Mouse (Mus musculus): Measurements from ENCODE around the gene Dbh. TPM values are rescaled to one million over a fixed set of nuclear protein-coding genes. Genes with fewer than 3 reads are reported as not detected.

Dbh gene
- total and polyA plus RNA-seq, 2 experiments from 2014 or later: 11.2 to 16.5 TPM

DNA sequence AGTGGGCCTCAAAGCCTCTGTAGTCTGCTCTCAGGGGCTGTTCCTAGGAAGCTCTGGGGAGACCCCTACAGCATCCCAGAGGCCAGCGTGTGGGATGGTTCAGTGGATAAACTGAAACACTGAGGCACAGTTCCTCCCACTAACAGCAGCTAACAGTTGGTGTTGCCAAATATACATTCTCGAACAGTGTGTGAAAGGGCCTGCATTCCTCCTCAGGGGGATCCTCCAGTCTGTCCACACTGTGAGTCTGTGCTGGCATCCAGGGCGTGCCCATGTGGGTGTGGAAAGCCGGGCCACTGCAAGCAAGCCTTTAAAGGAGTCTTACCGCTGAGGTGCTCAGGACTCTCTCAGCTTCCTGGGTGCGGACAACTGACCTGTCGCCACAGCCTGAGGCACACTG, 61.5 kb downstream of the Dbh start:
- H3K36me3 ChIP-seq (ENCODE audit: insufficient read depth, low read length): no peaks in the 10 kb centered on the region
- TF ChIP-seq CTCF (IDR thresholded peaks at IDR 0.05; ENCODE audit: low read depth): no peak
- 61% methylated on average over 7 of the region's 7 CpGs for WGBS

DNA sequence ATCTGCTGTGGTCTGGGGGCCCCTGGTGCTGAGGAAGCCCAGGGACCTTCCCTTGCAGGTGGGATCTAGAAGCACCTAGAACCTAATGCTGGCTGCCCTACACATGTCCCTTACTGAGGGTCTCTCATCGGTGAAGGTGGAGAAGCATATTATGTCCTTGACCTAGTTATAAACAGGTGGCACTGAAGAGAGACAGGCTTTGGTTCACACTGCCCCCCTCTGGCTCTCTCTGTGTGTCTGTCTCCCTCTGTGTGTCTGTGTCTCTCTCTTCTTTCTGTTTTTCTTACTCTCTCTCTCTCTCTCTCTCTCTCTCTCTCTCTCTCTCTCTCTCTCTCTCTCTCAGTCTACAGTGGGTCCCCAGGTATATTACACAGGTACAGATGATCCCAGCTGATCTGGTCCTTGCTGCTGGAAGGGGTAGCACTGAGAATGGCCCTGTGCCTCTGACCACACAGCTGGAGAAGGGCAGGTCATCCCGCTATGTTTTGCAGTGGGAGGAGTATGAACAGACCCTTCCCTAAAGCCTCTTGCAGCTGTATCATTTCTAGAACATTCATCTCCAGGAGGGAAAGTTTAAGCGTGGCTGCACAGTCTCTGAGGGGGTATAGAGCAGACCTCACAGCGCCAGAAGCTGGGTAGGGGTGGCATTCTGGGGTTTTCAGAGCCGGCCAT, 63.9 kb downstream of the Dbh start:
- no peak for ATAC-seq
- no peak overlapping the region for H3K9ac ChIP-seq (replicated peaks; ENCODE audit: low read length)
- no peak overlapping the region for H3K4me3 ChIP-seq (ENCODE audit: low read length)
- H3K4me1 ChIP-seq (ENCODE audit: insufficient read depth, low read length): no peaks in the 10 kb centered on the region
- H3K9me3 ChIP-seq (ENCODE audit: low read length): no peaks in the 10 kb centered on the region
- no peaks in the 10 kb centered on the region for H3K36me3 ChIP-seq (ENCODE audit: insufficient read depth, low read length)
- no peak overlapping the region for H3K4me2 ChIP-seq (ENCODE audit: low read depth, low read length)
- no peak for DNase-seq (ENCODE audit: low spot score)
- 66% methylated on average over 5 of the region's 5 CpGs for WGBS
- no peak overlapping the region for H3K27ac ChIP-seq
- no peak for TF ChIP-seq CTCF (IDR thresholded peaks at IDR 0.05; ENCODE audit: low read depth)
- H3K27me3 ChIP-seq (ENCODE audit: insufficient read depth, low read length): no peaks in the 10 kb centered on the region

More for the DNA sequence above, 61.5 kb downstream of the Dbh start:
- peaks cover 12% of the 10 kb centered on the region for H3K4me1 ChIP-seq (ENCODE audit: insufficient read depth, low read length)
- no peak overlapping the region for H3K27ac ChIP-seq
- no peak overlapping the region for H3K9ac ChIP-seq (replicated peaks; ENCODE audit: low read length)
- DNase-seq (ENCODE audit: low spot score): no peak
- H3K4me3 ChIP-seq (ENCODE audit: low read length): no peak overlapping the region
- no peaks in the 10 kb centered on the region for H3K9me3 ChIP-seq (ENCODE audit: low read length)
- no peak overlapping the region for H3K4me2 ChIP-seq (ENCODE audit: low read depth, low read length)
- no peaks in the 10 kb centered on the region for H3K27me3 ChIP-seq (ENCODE audit: insufficient read depth, low read length)
- no peak for ATAC-seq

DNA sequence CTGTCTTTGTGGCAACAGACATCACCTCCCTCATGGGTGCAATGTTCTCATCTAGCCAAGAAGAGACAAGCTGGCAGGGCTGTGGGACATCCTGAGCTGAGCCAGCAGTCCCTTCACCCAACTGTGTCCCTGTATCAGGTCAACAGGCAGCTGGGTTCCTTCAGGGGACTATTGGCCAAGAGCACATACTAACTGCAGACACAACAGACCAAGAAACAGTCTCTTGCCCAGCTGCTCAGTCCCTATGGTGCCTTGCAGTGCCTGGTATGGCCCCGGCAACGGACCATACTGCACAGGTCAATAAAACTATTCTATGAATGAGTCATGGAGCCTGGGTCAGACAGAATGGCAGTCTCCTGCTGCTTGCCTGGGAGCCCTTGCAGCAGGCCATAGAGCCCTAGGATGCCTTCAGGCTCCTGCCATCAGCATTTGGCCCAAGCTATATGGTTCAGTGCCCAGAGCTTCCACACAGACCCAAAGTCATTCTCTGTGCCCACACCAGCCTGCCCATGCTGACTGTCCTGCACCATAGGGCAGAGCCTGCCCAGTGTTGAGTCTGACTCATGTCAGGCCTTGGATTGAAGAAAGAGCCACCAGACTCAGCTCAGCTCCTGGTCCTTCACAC, 64.6 kb downstream of the Dbh start:
- no peak for TF ChIP-seq CTCF (IDR thresholded peaks at IDR 0.05; ENCODE audit: low read depth)
- Histone ChIP-seq H3K9ac (replicated peaks; ENCODE audit: low read length) (no peak overlapping the region), H3K9me3 (ENCODE audit: low read length) (no peaks in the 10 kb centered on the region), H3K36me3 (ENCODE audit: insufficient read depth, low read length) (no peaks in the 10 kb centered on the region), H3K27me3 (ENCODE audit: insufficient read depth, low read length) (no peaks in the 10 kb centered on the region), H3K4me1 (ENCODE audit: insufficient read depth, low read length) (no peaks in the 10 kb centered on the region), H3K4me3 (ENCODE audit: low read length) (no peak overlapping the region), H3K4me2 (ENCODE audit: low read depth, low read length) (no peak overlapping the region), H3K27ac (no peak overlapping the region)
- WGBS: 73% methylated on average over 2 of the region's 2 CpGs
- DNase-seq (ENCODE audit: low spot score): no peak
- peak; percentile 36 for ATAC-seq

DNA sequence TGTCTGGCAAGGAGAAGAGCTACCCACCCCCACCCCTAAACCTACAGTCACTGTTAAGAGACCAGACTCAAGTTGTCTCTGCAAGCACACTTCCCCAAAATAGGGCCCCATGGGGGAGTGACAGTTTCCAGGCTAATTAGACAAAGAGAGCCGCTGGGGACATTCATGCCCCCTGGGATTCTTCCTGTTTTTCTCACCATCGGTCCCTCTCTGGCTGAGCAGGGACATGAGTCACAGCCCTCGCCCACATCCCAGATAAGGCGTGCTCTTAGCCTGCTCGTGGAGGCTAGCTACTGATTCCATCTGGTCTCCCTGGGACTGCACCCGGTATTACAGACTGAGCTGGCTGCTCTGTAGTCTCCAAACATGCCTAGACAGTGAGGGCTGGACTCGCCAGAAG, 67.3 kb downstream of the Dbh start:
- Histone ChIP-seq H3K9me3 (ENCODE audit: low read length) (no peaks in the 10 kb centered on the region), H3K4me3 (ENCODE audit: low read length) (no peak overlapping the region), H3K4me2 (ENCODE audit: low read depth, low read length) (no peak overlapping the region), H3K27ac (no peak overlapping the region), H3K4me1 (ENCODE audit: insufficient read depth, low read length) (no peaks in the 10 kb centered on the region), H3K36me3 (ENCODE audit: insufficient read depth, low read length) (no peaks in the 10 kb centered on the region), H3K9ac (replicated peaks; ENCODE audit: low read length) (no peak overlapping the region), H3K27me3 (ENCODE audit: insufficient read depth, low read length) (no peaks in the 10 kb centered on the region)
- WGBS: 28% methylated on average over 7 of the region's 7 CpGs
- no peak for DNase-seq (ENCODE audit: low spot score)
- no peak for ATAC-seq
- no peak for TF ChIP-seq CTCF (IDR thresholded peaks at IDR 0.05; ENCODE audit: low read depth)

Other genes starting within 250 kb of the Dbh start
- 16.3 and 24.4 TPM in 2 replicates for gene Surf2, start 248.9 kb upstream of the Dbh start, total RNA-seq (2014; rRNA removed)
- gene Surf2, start 248.9 kb upstream of the Dbh start, polyA plus RNA-seq (2015; fragmentation: Nextera tagmentation; extraction: Ambion mirVana): 50.4 and 54.6 TPM in 2 replicates
- 63.1 and 63.4 TPM in 2 replicates for gene Surf1, start 248.7 kb upstream of the Dbh start, total RNA-seq (2014; rRNA removed)
- gene Surf1, start 248.7 kb upstream of the Dbh start, polyA plus RNA-seq (2015; fragmentation: Nextera tagmentation; extraction: Ambion mirVana): 112 and 117 TPM in 2 replicates
- gene Surf4, start 231.3 kb upstream of the Dbh start, total RNA-seq (2014; rRNA removed): 126 TPM in 2 replicates
- gene Surf4, start 231.3 kb upstream of the Dbh start, polyA plus RNA-seq (2015; fragmentation: Nextera tagmentation; extraction: Ambion mirVana): 97.8 and 107 TPM in 2 replicates
- gene Stkld1, start 231.2 kb upstream of the Dbh start, total RNA-seq (2014; rRNA removed): not detected in 2 replicates
- 0.23 and 0.33 TPM in 2 replicates for gene Stkld1, start 231.2 kb upstream of the Dbh start, polyA plus RNA-seq (2015; fragmentation: Nextera tagmentation; extraction: Ambion mirVana)
- gene Rexo4, start 200.8 kb upstream of the Dbh start, total RNA-seq (2014; rRNA removed): 35.3 and 38.0 TPM in 2 replicates
- gene Rexo4, start 200.8 kb upstream of the Dbh start, polyA plus RNA-seq (2015; fragmentation: Nextera tagmentation; extraction: Ambion mirVana): 25.0 and 26.3 TPM in 2 replicates
- gene Adamts13, start 191.8 kb upstream of the Dbh start, total RNA-seq (2014; rRNA removed): not detected in 2 replicates
- gene Adamts13, start 191.8 kb upstream of the Dbh start, polyA plus RNA-seq (2015; fragmentation: Nextera tagmentation; extraction: Ambion mirVana): not detected in 2 replicates
- 50.1 and 50.4 TPM in 2 replicates for gene Cacfd1, start 155.3 kb upstream of the Dbh start, total RNA-seq (2014; rRNA removed)
- 89.1 and 90.6 TPM in 2 replicates for gene Cacfd1, start 155.3 kb upstream of the Dbh start, polyA plus RNA-seq (2015; fragmentation: Nextera tagmentation; extraction: Ambion mirVana)
- gene Slc2a6, start 137.2 kb upstream of the Dbh start, total RNA-seq (2014; rRNA removed): 29.2 and 30.9 TPM in 2 replicates
- gene Slc2a6, start 137.2 kb upstream of the Dbh start, polyA plus RNA-seq (2015; fragmentation: Nextera tagmentation; extraction: Ambion mirVana): 16.7 and 19.2 TPM in 2 replicates
- gene Mymk, start 93.1 kb upstream of the Dbh start, total RNA-seq (2014; rRNA removed): not detected in 2 replicates
- 0.19 and 0.30 TPM in 2 replicates for gene Mymk, start 93.1 kb upstream of the Dbh start, polyA plus RNA-seq (2015; fragmentation: Nextera tagmentation; extraction: Ambion mirVana)
- gene Adamtsl2, start 85.9 kb upstream of the Dbh start, total RNA-seq (2014; rRNA removed): 8.7 and 9.9 TPM in 2 replicates
- gene Adamtsl2, start 85.9 kb upstream of the Dbh start, polyA plus RNA-seq (2015; fragmentation: Nextera tagmentation; extraction: Ambion mirVana): 4.4 and 5.3 TPM in 2 replicates
- gene Fam163b, start 22.7 kb upstream of the Dbh start, total RNA-seq (2014; rRNA removed): 7.1 and 8.5 TPM in 2 replicates
- 9.6 and 10.3 TPM in 2 replicates for gene Fam163b, start 22.7 kb upstream of the Dbh start, polyA plus RNA-seq (2015; fragmentation: Nextera tagmentation; extraction: Ambion mirVana)
- gene Sardh, start 83.1 kb downstream of the Dbh start, total RNA-seq (2014; rRNA removed): 14.2 and 22.3 TPM in 2 replicates
- gene Sardh, start 83.1 kb downstream of the Dbh start, polyA plus RNA-seq (2015; fragmentation: Nextera tagmentation; extraction: Ambion mirVana): 10.4 and 10.8 TPM in 2 replicates